Mouse (Mus musculus) spleen, postnatal 14 days (tissue): ENCODE measurements around the gene Gm43518.
A peak's percentile ranks its signal among the peaks of the same experiment; 100 is the strongest.

Source experiments
- DNase-seq, 2 experiments: peaks; one replicate each; pipeline ENCODE4 v3.0.0; 2021 to 2022; ENCODE audit warnings: low spot score in 2 of 2

Gene Gm43518

DNA sequence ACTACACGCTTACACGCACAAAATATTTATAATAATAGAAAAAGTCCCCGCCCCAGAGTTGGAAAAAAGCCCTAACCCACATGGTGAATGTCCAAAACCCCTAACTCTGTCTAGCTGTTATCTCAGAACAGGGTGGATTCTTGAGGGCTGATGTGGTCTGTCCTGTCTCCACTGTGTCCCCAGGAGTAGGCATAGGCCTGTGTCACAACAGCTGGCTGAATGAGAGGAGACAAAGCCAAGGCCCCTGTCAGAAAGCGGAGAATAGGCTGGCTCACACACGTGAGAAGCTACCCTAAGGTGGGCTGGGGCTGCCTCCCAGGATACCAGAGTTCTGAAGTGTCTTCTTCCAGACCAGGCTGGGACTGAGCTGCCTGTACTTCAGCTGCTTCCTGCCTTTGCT lies 50.9 kb downstream of the Gm43518 start:
- peak in 1 of 2 experiments; percentile 5 for DNase-seq

GRCm38 (mm10) chr5:123979221-123979979 lies 52.2 kb downstream of the Gm43518 start:
- DNase-seq, result peak in 1 of 2 experiments; percentile 2

GRCm38 (mm10) chr5:123979980-123980369 lies 52.8 kb downstream of the Gm43518 start:
- no peak for DNase-seq

- peak in 1 of 2 experiments; percentile 6 for DNase-seq
Observed at GRCm38 (mm10) chr5:123980521-123981249, 53.5 kb downstream of the Gm43518 start.

DNA sequence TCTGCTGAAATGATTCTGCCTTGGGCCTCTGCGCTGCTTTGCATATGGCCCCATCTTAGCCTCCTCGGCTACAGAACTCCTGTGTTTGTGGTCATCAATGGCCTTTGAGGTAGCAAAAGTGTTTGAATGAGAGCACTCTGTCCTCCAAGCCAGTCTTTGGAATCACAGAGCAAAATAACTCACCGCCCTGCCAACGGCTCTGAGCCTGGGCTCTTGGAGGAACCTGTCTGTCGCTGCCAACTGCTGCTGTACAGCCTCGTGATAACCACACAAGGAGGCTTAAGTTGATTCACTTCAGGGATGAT lies 54.0 kb downstream of the Gm43518 start:
- no peak for DNase-seq

- no peak for DNase-seq
Observed at GRCm38 (mm10) chr5:123982838-123983237, 55.6 kb downstream of the Gm43518 start.

DNA sequence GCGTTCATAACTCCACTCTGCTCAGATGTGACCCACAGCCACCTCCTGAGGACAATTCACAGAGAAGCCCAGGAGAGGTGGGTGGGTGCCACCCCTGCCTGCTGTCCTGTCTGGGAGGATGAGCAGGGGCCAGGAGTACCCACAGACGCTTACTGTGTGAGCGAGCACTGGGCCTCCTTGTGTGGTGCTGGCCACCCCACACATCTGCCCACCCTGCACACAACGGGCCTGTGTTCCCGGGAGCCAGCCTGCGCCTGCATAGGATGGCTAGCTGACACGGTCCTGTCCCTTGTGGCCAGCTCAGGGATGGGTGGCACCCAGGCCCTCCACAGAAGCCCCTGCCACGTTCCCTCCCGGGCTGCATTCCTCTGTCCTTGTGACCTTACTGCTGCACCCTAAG lies 58.2 kb downstream of the Gm43518 start:
- no peak for DNase-seq

GRCm38 (mm10) chr5:123986925-123987324 lies 59.7 kb downstream of the Gm43518 start:
- no peak for DNase-seq

- DNase-seq, result no peak
Observed at GRCm38 (mm10) chr5:123987511-123987910, 60.3 kb downstream of the Gm43518 start.
